Mouse (Mus musculus): ENCODE measurements at regions not wholly inside any gene's neighbourhood (a gene's known extent, or its start where the extent isn't known, plus 50 kb on each side); places are given as distances from the start of the nearest gene placed in this dataset.

DNA sequence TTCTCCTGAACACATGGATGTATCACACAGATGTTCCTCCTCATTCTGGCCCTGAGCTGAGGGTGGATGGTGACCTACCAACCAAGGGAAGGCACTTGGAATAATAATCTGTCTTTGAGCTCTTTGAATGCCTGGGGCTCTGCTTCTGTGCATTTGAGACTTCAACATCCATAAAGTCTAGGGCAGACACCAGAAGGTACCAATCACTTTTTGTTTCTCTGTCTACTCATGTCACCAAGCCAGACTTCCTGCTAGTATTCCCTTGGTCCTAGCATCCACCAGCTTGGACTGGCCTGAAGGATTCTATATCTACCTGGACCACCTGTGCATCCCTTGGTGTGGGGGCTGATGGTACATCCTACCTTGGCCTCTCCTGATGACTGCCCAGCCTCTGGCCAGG is 291.7 kb downstream of the Gm9195 start:
- TF ChIP-seq CTCF (IDR thresholded peaks at IDR 0.05; ENCODE audit: borderline replicate concordance, control insufficient read depth, extremely low read depth, insufficient read depth, low read length, poor library complexity) = no peak
- no peak for TF ChIP-seq POLR2A (IDR thresholded peaks at IDR 0.05; ENCODE audit: control insufficient read depth, extremely low read depth, insufficient read depth, low read length, poor library complexity)

Measured in thymus, adult 2 months (tissue).